Mouse (Mus musculus) lung, postnatal 4 days (tissue): ENCODE data around the gene Psme2.

Source experiments
- DNase-seq, 2 experiments: peaks; one replicate each; pipeline ENCODE4 v3.0.0; 2021

Gene Psme2

GRCm38 (mm10) chr14:55590748-55591330 is at the start of gene Psme2:
Gene Psme2 (minus strand): TSS chr14:55591113.
- peak; percentile 95 to 97 for DNase-seq

- no peak for DNase-seq
Measured at GRCm38 (mm10) chr14:55637795-55638194, 46.9 kb upstream of the Psme2 start, which contains the start of gene Gm49378. Gene Gm49378 (minus strand): TSS chr14:55637895.

- DNase-seq, result peak; percentile 91 to 92
Measured at GRCm38 (mm10) chr14:55635523-55636007, 44.7 kb upstream of the Psme2 start, which contains the start of gene Ipo4. Gene Ipo4 (minus strand): TSS chr14:55635957.

GRCm38 (mm10) chr14:55634874-55635522 is 44.1 kb upstream of the Psme2 start:
- DNase-seq, result no peak

GRCm38 (mm10) chr14:55629312-55629711 is 38.4 kb upstream of the Psme2 start:
- DNase-seq, result peak; percentile 46 to 72

GRCm38 (mm10) chr14:55628077-55628827 is 37.3 kb upstream of the Psme2 start:
- no peak for DNase-seq

GRCm38 (mm10) chr14:55618486-55619195 is 27.7 kb upstream of the Psme2 start:
- peak in 1 of 2 experiments; percentile 15 for DNase-seq

- DNase-seq, result peak; percentile 53 to 67
Measured at GRCm38 (mm10) chr14:55617822-55618221, 26.9 kb upstream of the Psme2 start, which contains the start of gene Rec8. Gene Rec8 (plus strand): TSS chr14:55618037.

GRCm38 (mm10) chr14:55616844-55617243 is 25.9 kb upstream of the Psme2 start:
- DNase-seq, result no peak

- DNase-seq, result no peak
Measured at GRCm38 (mm10) chr14:55615876-55616275, 25.0 kb upstream of the Psme2 start.

- no peak for DNase-seq
Measured at GRCm38 (mm10) chr14:55614565-55615178, 23.8 kb upstream of the Psme2 start.

- DNase-seq, result no peak
Measured at GRCm38 (mm10) chr14:55613346-55613745, 22.4 kb upstream of the Psme2 start.

GRCm38 (mm10) chr14:55608339-55608738 is 17.4 kb upstream of the Psme2 start:
- DNase-seq, result no peak

- DNase-seq, result no peak
Measured at GRCm38 (mm10) chr14:55605743-55606459, 15.0 kb upstream of the Psme2 start.

GRCm38 (mm10) chr14:55604823-55605222 is 13.9 kb upstream of the Psme2 start:
- no peak for DNase-seq

GRCm38 (mm10) chr14:55603633-55604576 is 13.0 kb upstream of the Psme2 start:
- DNase-seq, result peak; percentile 94 to 96

- no peak for DNase-seq
Measured at GRCm38 (mm10) chr14:55603271-55603632, 12.3 kb upstream of the Psme2 start, which contains the start of gene Irf9. Gene Irf9 (plus strand): TSS chr14:55603571.

- no peak for DNase-seq
Measured at GRCm38 (mm10) chr14:55598521-55599390, 7.8 kb upstream of the Psme2 start.

- no peak for DNase-seq
Measured at GRCm38 (mm10) chr14:55596036-55596690, 5.2 kb upstream of the Psme2 start.
